Mouse (Mus musculus): ENCODE results near the gene Ubash3b. TPM values are rescaled to one million over a fixed set of nuclear protein-coding genes. Genes with fewer than 3 reads are reported as not detected.

Ubash3b gene
- polyA plus RNA-seq (2012; rRNA removed), result 11.5 and 13.1 TPM in 2 replicates

DNA sequence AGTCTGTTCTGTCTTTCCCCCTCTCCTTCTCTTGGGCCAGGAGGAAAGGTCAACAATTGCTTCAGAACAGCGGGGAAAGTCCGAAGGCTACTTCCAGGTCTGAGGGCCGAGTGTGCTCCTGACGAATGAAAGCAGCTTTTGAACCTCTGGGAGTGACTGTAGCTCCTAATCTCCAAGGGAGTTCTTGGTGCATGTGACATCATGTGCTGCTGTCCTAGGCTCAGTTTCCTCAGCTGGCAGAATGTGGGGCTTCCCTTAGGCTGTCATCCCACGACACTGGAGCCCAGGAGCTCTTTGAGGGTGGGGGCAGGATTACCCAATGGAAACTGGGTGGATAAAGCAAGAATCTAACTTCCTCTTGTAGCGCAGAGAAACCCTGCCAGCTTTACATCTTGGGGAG, at the start of gene Ubash3b:
Gene Ubash3b, minus strand, starts transcription at position 285 of the 400 bp plus-strand sequence.

DNA sequence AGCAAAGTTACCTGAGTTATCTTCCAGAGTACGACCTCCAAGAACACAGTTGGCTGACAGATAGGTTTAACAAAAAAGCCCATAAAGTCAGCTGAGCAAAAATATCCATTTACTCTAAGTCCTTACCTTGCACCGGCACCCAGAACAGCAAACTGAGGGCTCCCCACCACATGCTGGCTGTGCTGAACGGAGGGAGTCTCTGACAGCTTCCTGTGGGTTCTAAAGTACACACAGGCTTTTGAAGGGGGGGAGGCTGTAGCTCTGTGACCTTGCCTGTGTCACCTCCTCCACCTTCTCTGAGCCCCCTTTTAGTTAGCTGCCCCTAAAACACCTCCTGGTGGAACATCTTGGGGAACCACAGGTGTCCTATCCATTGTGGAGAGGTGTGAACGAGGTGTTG, 157.1 kb downstream of the Ubash3b start, which contains the start of gene Crtam:
Gene Crtam, minus strand, starts transcription at position 214 of the 400 bp plus-strand sequence.

DNA sequence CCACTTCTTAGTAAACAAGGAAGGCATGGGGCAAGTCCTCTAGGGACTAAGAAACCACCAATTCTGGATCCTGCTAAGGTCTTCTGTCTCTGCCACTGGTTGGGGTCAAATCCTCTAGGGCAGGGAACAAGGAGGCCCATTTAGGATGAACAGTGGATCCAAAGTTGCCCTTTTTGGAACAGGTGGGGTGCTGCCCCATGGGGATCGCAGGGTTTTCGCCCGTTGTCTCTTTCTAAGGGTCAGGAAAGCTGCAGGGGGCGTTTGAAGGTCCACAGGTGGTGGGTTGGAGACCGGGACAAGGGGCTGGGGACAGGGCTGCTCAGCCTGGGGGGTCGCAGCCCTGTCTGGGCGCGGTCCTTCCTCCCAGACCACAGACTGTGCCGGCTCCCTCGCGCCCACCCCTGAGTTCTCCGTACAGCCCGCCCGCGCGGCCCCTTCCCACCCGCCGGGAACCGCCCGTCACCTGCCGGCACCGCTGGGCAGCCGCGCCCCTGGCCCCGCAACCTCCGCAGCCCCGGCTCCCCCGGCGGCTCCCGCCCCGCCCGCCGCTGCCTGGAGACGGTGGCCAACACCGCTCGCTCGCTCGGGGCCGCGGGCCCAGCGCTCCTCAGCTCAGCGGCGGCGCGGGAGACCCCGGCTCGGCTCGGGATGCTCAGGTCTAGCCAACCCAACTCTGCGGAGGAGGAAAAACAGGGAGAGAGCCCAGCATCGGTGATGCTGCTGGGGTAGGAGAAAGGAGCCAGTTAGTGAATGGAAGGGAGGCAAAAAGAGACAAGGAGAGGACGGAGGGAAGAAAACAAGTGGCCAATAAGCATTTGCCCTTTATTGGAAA, 197.7 kb downstream of the Ubash3b start, which contains the start of gene Jhy:
Gene Jhy, minus strand, starts transcription at position 533 of the 832 bp plus-strand sequence.

Other genes starting within 250 kb of the Ubash3b start
- 0.47 and 0.77 TPM in 2 replicates for gene Jhy, start 197.6 kb downstream of the Ubash3b start, polyA plus RNA-seq (2012; rRNA removed)
- 0.07 TPM in 1 of 2 replicates, not detected in the other for gene Crtam, start 157.1 kb downstream of the Ubash3b start, polyA plus RNA-seq (2012; rRNA removed)